Mouse (Mus musculus) WW6 (cell line): ENCODE results near the gene Il15.
A peak's percentile ranks its signal among the peaks of the same experiment; 100 is the strongest.

Experiments used
- DNase-seq: peaks from one replicate; pipeline ENCODE4 v3.0.0-alpha.2; 2013; ENCODE audit warnings: low read depth, low spot score

Gene Il15

DNA sequence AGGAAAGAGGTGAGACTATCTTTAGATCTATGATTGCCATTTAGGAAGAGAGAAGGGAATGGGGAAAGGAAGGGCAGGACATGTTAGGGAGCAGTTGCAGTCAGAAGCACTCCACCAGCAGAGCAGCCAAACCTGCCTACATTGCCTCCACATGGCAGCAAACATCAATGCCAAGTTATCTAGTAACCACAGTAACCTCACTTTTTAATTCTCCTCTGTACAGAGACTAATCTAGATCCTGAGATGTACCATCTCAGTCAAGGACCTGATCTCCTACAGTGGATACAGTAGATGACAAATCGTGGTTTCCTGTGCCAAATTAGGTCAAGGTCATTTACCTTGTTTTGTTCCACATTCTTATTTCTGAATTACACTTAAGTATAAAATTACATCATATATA, 42.0 kb downstream of the Il15 start:
- DNase-seq: no peak

DNA sequence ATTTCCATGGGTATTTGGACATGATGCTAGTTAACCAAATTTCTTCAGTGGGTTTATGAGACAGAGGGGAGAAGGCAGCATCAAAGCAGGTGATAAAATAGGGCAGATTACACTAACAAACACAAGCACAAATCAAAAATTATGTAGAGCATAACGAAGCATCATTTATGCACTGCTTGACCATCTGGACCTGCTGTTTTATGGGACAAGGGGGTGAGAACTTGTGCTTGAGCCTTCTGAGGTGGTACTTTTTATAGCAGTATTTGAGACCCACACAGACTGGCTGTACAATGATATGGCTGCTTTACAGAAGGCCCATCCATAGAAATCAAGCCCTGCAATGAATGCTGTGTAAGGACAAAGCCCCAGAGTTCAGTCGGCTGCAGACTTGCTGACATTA, 46.9 kb downstream of the Il15 start:
- DNase-seq: no peak

DNA sequence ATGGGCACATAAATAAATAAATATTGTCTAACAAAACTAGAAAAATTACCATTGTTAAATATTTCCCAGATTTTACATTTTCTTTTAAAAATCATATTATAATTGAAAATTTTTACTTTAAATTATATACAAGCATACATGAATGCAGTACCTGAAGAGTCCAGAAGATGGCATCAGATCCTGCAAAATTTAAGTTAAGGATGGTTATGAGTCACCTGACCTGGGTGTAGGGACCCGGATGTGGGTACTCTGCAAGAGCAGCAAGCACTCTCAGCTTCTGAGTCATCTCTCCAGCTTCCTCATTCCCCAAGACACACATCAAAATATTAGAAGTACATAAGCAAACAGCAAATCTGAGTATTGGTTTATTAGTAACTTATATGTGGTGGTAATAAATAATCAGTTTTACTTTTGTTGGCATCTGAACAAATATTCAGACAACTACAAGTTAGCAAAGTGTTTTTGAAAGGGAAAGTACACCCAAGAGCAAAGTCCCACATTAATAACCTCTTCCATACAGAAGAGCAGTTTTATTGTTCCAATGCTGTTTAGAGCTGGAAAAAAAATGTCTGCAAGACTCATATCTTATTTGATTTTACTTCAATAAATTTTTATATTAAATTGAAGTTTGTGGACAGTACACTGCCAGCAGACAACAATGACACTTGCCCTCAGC, 51.6 kb downstream of the Il15 start:
- peak; percentile 28 for DNase-seq

DNA sequence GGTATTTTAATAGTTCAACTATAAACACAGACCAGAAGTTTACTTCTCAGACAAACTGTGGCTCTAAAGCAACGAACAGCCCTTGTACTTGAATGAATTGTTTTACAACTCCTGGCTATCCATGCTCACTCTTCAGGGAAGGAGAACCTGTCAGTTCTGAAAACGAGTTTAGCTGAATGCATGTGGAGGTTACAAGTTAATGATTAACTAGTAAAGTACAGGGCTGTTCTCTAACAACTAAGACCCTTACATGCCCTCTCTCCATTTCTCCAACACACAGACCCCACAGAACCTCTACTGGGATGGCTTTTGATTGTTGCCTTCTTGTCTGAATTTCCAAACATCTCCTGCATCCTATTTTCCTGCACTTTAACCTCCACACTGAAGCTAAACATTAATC, 53.7 kb downstream of the Il15 start:
- no peak for DNase-seq

DNA sequence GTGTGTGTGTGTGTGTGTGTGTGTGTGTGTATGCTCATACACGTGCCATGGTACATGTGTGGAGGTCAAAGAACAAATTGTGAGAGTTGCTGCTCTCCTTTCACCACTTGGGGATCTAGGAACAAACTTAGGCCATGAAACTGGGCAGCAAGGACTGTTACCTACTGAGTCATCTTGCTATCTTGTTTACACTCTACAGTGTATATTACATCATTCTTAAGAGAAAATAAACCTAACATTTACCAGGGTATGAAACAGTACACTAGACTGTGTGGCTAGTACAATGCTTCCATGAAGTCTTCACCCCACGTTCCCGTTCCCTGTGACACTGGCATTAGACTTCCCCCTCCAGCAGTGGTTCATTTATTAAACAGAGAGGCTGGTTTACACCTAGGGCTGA, 56.5 kb downstream of the Il15 start:
- DNase-seq: no peak

DNA sequence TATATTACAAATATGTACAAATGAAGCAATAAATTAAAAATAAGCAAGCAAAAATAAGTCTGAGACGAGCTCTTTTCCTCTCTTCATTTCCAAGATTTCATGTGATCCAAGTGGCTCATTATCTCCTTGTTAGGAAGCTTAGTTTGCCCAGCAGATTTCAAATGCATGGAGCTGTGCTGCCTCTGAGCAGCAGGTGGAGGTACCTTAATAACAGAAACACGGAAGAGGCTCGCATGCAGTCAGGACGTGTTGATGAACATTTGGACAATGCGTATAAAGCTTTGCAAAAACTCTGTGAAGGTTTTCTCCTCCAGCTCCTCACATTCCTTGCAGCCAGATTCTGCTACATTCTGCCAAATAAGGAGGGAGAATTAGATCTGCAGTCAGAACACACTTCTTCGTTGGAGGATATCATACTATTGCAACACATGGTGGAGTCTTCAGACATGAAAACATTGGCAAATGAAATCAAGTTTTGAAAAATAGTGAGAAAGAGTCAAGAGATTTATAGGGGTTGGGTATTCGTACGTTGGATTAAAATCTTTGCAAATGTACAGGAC, 71.3 kb downstream of the Il15 start:
- no peak for DNase-seq

DNA sequence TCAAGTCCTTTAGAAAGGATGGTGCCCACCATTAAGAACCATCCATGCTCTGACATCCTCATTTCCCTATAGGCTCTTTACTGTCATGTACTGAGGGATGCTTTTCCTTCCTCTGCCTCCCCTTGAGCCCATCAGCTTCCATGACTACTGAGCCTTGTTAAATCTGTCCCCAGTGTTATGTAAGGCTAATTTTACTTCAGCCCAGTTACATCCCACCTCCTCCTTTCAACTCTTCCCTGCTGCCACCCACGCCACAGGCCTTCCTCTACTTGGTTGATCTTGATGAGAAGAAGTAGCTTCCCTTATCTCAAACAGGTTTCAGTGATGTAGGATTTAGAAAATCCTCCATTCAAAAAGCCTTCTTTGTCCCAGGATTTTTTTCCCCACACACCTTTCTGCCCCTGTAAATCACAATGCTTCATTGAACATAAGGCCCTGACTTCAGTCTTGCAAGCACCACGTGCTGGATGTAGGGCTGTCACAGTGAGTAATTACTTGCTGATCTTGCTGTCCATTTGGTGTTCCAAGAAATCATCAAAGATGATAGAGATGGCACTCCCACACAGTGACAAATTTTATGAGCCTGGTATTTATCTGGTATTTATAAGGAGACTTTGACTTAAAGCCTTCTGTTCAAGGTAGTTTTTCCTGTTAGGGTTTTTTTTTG, 74.9 kb downstream of the Il15 start:
- DNase-seq: no peak

DNA sequence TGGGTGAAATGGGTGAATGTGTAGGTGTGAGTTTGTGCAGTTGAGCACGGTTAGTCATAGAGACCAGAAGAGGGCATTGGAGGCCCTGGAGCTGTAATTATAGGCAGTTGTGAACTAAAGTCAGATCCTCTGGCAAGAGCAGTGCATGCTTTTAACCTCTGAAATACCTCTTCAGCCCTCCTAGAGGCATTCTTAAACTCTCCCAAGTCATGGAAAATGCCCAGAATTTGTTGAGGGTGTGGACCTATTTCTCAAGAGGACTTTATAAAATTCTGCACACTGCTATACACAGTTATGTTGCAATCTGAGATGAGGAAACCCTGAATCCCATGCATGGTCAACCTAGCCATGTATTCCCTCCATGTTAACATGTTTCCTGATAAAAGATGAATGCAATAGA, 77.0 kb downstream of the Il15 start:
- DNase-seq: no peak

DNA sequence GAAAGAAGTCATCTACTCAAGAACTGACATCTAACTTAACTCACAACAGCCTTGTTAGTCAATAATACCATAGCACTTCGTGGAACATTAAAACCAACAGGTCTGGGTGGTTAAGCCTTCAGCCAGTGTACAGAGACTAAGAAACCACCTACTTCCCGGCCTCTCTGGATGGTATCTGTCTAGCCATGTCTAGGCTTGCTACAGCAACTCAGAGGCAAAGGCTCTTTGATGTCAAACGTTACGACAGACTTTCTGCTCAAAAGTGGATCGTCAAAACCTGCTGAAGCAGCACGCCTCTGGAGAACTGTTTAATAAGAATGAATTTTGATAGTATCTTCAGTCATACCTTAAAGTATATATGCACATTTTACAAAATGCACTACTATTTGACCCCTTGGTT, 77.4 kb downstream of the Il15 start:
- DNase-seq: no peak

DNA sequence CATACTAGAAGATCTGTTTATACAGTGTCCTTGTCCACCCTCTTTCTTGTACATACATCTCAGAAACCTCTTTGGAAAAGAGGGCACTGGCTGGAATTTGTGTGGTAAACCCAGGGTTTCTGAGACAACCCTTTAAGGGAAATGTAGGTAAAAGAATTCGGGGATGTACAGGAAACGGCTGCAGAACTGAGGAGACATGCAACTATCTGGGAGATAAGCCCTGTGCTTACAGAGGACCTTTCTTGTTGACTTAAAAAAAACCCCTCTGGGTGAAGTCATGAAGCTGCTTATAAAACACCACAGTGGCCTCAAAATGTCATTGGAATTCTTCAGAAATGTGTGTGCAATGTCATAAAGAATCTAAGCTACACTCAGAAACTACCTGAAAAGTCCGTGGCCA, 85.6 kb downstream of the Il15 start:
- DNase-seq: no peak

DNA sequence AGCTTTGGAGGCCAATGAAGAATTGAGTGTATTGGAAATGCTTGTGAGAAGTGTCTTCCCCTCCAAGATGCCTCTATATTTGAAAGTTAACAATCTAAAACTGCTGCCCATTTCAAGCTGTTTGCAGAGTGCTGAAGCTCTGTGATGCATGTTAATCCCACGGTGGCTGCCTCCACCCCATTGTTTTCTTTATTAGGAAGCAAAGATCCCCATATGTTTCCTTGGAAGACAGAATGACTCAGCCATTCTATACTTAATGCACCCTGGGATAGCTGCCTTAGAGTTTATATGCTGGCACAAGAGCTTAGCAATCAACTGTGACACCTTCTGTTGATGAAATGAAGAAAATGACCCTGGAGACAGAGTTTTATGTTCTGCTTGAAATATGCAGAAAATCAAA, 96.6 kb downstream of the Il15 start:
- no peak for DNase-seq

DNA sequence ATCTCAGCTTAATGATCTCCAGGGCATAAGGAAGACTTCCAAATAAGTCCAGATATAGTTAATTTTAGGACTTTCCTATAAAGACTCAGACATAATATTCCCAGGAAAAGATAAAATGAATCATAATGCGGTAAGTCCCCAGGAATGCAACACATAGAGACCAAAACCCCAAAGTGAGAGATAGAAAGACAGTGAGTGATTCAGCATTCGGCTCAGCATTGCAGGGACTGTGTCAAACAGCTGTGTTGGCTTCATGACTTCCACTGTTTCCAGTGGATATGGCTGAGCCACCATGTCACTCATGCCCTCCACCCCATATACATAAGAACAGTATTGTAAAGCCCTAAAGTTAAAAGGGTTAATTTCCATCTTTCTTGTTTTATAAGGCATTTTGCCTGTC, 106.8 kb downstream of the Il15 start:
- no peak for DNase-seq

DNA sequence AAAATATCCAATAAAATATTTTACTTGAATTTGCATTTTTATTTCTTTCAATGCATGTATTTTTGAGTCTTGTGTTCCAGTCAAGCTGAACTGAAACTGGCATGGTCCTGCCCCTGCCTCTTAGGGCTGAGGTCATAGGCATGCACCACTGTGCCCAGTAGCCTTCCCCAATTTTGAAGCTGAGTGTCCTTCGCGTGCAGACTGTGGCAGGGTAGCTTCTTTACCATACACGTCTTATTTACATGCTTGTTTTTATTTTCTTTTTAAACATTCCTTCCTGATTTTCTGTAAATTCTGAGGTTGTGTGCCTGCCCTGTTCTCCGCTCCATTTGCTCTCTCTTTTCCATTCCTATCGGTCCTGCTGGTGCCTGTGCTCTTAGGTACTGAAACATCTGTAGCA, 111.4 kb downstream of the Il15 start:
- no peak for DNase-seq

DNA sequence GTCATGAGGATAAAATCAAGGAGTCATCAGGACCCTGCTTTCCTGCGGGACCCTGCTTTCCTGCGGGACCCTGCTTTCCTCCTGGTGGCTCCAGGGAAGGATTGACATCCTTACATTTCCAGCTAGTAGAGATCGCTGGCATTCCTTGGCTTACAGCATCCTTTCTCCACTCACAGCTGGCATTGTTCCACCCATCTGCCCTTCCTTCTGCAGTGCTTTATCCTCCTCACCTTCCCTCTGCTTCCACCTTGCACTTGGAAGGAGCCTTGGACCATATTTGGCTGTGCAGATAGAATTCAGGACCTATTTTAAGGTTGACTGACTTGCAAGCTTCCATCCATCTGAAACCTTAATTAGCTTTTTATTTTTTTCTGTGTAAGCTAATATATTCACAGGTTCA, 117.2 kb downstream of the Il15 start:
- no peak for DNase-seq

DNA sequence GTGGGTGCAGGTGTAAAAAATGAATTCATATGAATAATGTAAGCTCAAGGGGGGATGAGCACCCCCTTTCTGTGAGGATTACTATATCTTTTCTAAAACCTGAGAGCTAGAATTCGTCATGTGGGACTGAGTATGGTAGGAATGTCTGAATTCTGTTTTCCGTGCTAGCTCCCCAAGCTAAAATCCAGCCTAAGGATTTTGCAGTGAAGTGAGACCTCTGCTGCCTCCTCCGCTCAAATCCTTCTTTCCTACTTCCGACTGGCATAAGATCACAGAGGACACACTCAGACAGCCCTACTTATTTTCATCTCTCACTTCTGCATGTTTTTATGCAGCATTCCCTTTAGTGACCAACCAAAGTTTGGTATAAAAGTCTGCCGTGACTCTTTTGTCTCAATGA, 121.0 kb downstream of the Il15 start:
- no peak for DNase-seq
